Comparison of ENCODE assay signal across 8 mouse cellular contexts in genomic region chr9:89674014-89674618, GRCm38 (mm10). TPM values are rescaled to one million over a fixed set of nuclear protein-coding genes. Genes with fewer than 3 reads are reported as not detected.
DNase-seq lines count a peak whose midpoint lies in the region; ATAC-seq and TF ChIP-seq lines count a peak whose summit lies in the region.

No protein-coding gene starts in this region.

- TF ChIP-seq CTCF in cortical plate, adult 2 months (IDR thresholded peaks at IDR 0.05; ENCODE audit: extremely low read depth, insufficient read depth, low read length), result peak; percentile 78
- peak; percentile 71 for TF ChIP-seq CTCF in liver, adult 2 months (IDR thresholded peaks at IDR 0.05; ENCODE audit: low read depth, low read length)
- TF ChIP-seq CTCF in testis, adult 2 months (IDR thresholded peaks at IDR 0.05; ENCODE audit: control insufficient read depth, insufficient read depth, insufficient replicate concordance, low read depth, low read length), result peak; percentile 45; the same call in 1 of the 2 replicates

- ATAC-seq in kidney, embryonic 16.5 days (ENCODE audit: low FRiP score, low TSS enrichment), result peak; percentile 79
- peak; percentile 87 for ATAC-seq in neural tube, embryonic 11.5 days (ENCODE audit: insufficient read depth, low FRiP score, low TSS enrichment)

- TF ChIP-seq POLR2A in cortical plate, adult 2 months (IDR thresholded peaks at IDR 0.05; ENCODE audit: extremely low read depth, insufficient read depth, low read length), result no peak
- TF ChIP-seq POLR2A in liver, adult 2 months (IDR thresholded peaks at IDR 0.05; ENCODE audit: extremely low read depth, insufficient read depth, low read length), result no peak
- no peak for TF ChIP-seq POLR2A in testis, adult 2 months (IDR thresholded peaks at IDR 0.05; ENCODE audit: control insufficient read depth, low read depth, low read length)

- peak; percentile 71 for DNase-seq in A20 (ENCODE audit: low read depth, low spot score)
- DNase-seq in adrenal gland, adult (ENCODE audit: inconsistent age in 2 of 2, low spot score in 1 of 2), result peak; percentile 58 to 91
- DNase-seq in gastrocnemius, postnatal 4 days (ENCODE audit: low spot score in 2 of 2), result peak; percentile 63 to 66
- DNase-seq in liver, adult 2 months (ENCODE audit: extremely low read depth, low read depth, low spot score), result peak; percentile 45
- DNase-seq in neural tube, embryonic 11.5 days (ENCODE audit: low spot score), result peak; percentile 79

- H3K79me2 ChIP-seq in liver, adult 2 months (ENCODE audit: control insufficient read depth, insufficient read depth, low read length), result no peaks in the 10 kb centered on the region

- H3K27ac ChIP-seq in cortical plate, adult 2 months (ENCODE audit: insufficient read depth, low read length), result no peak overlapping the region
- no peak overlapping the region for H3K27ac ChIP-seq in kidney, embryonic 16.5 days (ENCODE audit: low read length)
- H3K27ac ChIP-seq in liver, adult 2 months (replicated peaks; ENCODE audit: insufficient read depth, low read depth, low read length), result no peak overlapping the region
- no peak overlapping the region for H3K27ac ChIP-seq in neural tube, embryonic 11.5 days (ENCODE audit: low read depth, low read length)
- no peak overlapping the region for H3K27ac ChIP-seq in testis, adult 2 months (ENCODE audit: control insufficient read depth, insufficient read depth, low read depth, low read length)

- WGBS in kidney, embryonic 16.5 days, result 49% methylated on average over 3 of the region's 3 CpGs
- WGBS in liver, adult 2 months, result 37% methylated on average over 3 of the region's 3 CpGs
- 60% methylated on average over 3 of the region's 3 CpGs for WGBS in neural tube, embryonic 11.5 days

- no peak overlapping the region for H3K9ac ChIP-seq in kidney, embryonic 16.5 days (replicated peaks; ENCODE audit: low read length)
- H3K9ac ChIP-seq in liver, adult 2 months (ENCODE audit: low read depth, low read length), result no peak overlapping the region
- no peak overlapping the region for H3K9ac ChIP-seq in neural tube, embryonic 11.5 days (ENCODE audit: low read length)

- H3K4me1 ChIP-seq in cortical plate, adult 2 months (ENCODE audit: control insufficient read depth, insufficient read depth, low read length), result no peaks in the 10 kb centered on the region
- no peaks in the 10 kb centered on the region for H3K4me1 ChIP-seq in kidney, embryonic 16.5 days (ENCODE audit: insufficient read depth, low read length)
- no peaks in the 10 kb centered on the region for H3K4me1 ChIP-seq in liver, adult 2 months (ENCODE audit: control insufficient read depth, insufficient read depth, low read length)
- H3K4me1 ChIP-seq in neural tube, embryonic 11.5 days (ENCODE audit: control insufficient read depth, insufficient read depth, low read length), result no peaks in the 10 kb centered on the region
- no peaks in the 10 kb centered on the region for H3K4me1 ChIP-seq in testis, adult 2 months (ENCODE audit: control insufficient read depth, insufficient read depth, low read length)

- H3K27me3 ChIP-seq in kidney, embryonic 16.5 days (ENCODE audit: insufficient read depth, low read length), result no peaks in the 10 kb centered on the region
- no peaks in the 10 kb centered on the region for H3K27me3 ChIP-seq in liver, adult 2 months (ENCODE audit: control insufficient read depth, insufficient read depth, low read length)
- no peaks in the 10 kb centered on the region for H3K27me3 ChIP-seq in neural tube, embryonic 11.5 days (ENCODE audit: control insufficient read depth, insufficient read depth, low read length)
- H3K27me3 ChIP-seq in testis, adult 2 months (ENCODE audit: control insufficient read depth, insufficient read depth, low read length), result no peaks in the 10 kb centered on the region

- no peaks in the 10 kb centered on the region for H3K36me3 ChIP-seq in kidney, embryonic 16.5 days (ENCODE audit: insufficient read depth, low read length)
- H3K36me3 ChIP-seq in liver, adult 2 months (ENCODE audit: control insufficient read depth, insufficient read depth, low read length), result no peaks in the 10 kb centered on the region
- no peaks in the 10 kb centered on the region for H3K36me3 ChIP-seq in neural tube, embryonic 11.5 days (ENCODE audit: control insufficient read depth, insufficient read depth, low read length)
- H3K36me3 ChIP-seq in testis, adult 2 months (ENCODE audit: control insufficient read depth, insufficient read depth, low read length), result no peaks in the 10 kb centered on the region

- no peaks in the 10 kb centered on the region for H3K9me3 ChIP-seq in kidney, embryonic 16.5 days (ENCODE audit: low read length)
- H3K9me3 ChIP-seq in neural tube, embryonic 11.5 days (ENCODE audit: control insufficient read depth, low read length), result no peaks in the 10 kb centered on the region

- H3K4me3 ChIP-seq in cortical plate, adult 2 months (ENCODE audit: insufficient read depth, low read length), result no peak overlapping the region
- no peak overlapping the region for H3K4me3 ChIP-seq in kidney, embryonic 16.5 days (ENCODE audit: low read length)
- no peak overlapping the region for H3K4me3 ChIP-seq in liver, adult 2 months (ENCODE audit: insufficient read depth, low read depth, low read length)
- H3K4me3 ChIP-seq in neural tube, embryonic 11.5 days (ENCODE audit: low read depth, low read length), result no peak overlapping the region
- no peak overlapping the region for H3K4me3 ChIP-seq in testis, adult 2 months (ENCODE audit: control insufficient read depth, low read depth, low read length)

- no peak overlapping the region for H3K4me2 ChIP-seq in kidney, embryonic 16.5 days (replicated peaks; ENCODE audit: low read depth, low read length)
- H3K4me2 ChIP-seq in neural tube, embryonic 11.5 days (ENCODE audit: low read depth), result no peak overlapping the region

RNA-seq across cellular contexts. Expression of gene Tmed3, which starts 30.8 kb away (rescaled TPM):
- 47.0 and 50.8 TPM in 2 replicates for polyA plus RNA-seq in cortical plate, adult 2 months (2012; rRNA removed)
- 10 to 100 TPM; 72.4 to 73.1 TPM for total RNA-seq in gastrocnemius, postnatal 4 days (2021)
- 102 and 112 TPM in 2 replicates for polyA plus RNA-seq in kidney, embryonic 16.5 days (2015; fragmentation: Nextera tagmentation; extraction: Ambion mirVana)
- total RNA-seq in liver, adult 2 months (2014; rRNA removed), result 24.3 and 26.6 TPM in 2 replicates
- polyA plus RNA-seq in liver, adult 2 months (2012; rRNA removed), result 29.7 and 42.0 TPM in 2 replicates
- 44.6 and 44.7 TPM in 2 replicates for polyA plus RNA-seq in neural tube, embryonic 11.5 days (2014; fragmentation: Nextera tagmentation; extraction: Ambion mirVana)
- 60.2 and 67.7 TPM in 2 replicates for polyA plus RNA-seq in testis, adult 2 months (2012; rRNA removed)

RNA-seq across cellular contexts. Expression of gene Minar1, which starts 51.2 kb away (rescaled TPM):
- 1.0 and 1.3 TPM in 2 replicates for polyA plus RNA-seq in cortical plate, adult 2 months (2012; rRNA removed)
- total RNA-seq in gastrocnemius, postnatal 4 days (2021), result under 1 TPM; 0.29 to 0.42 TPM
- 0.05 TPM in 1 of 2 replicates, not detected in the other for polyA plus RNA-seq in kidney, embryonic 16.5 days (2015; fragmentation: Nextera tagmentation; extraction: Ambion mirVana)
- not detected in 2 replicates for total RNA-seq in liver, adult 2 months (2014; rRNA removed)
- polyA plus RNA-seq in liver, adult 2 months (2012; rRNA removed), result not detected in 2 replicates
- 0.57 TPM in 2 replicates for polyA plus RNA-seq in neural tube, embryonic 11.5 days (2014; fragmentation: Nextera tagmentation; extraction: Ambion mirVana)
- polyA plus RNA-seq in testis, adult 2 months (2012; rRNA removed), result not detected in 2 replicates
